Mouse (Mus musculus): ENCODE results near the gene Dll1. TPM values are rescaled to one million over a fixed set of nuclear protein-coding genes. Genes with fewer than 3 reads are reported as not detected.

Gene Dll1
- total and polyA plus RNA-seq, 2 experiments from 2014 or later, result 11.6 to 20.9 TPM

DNA sequence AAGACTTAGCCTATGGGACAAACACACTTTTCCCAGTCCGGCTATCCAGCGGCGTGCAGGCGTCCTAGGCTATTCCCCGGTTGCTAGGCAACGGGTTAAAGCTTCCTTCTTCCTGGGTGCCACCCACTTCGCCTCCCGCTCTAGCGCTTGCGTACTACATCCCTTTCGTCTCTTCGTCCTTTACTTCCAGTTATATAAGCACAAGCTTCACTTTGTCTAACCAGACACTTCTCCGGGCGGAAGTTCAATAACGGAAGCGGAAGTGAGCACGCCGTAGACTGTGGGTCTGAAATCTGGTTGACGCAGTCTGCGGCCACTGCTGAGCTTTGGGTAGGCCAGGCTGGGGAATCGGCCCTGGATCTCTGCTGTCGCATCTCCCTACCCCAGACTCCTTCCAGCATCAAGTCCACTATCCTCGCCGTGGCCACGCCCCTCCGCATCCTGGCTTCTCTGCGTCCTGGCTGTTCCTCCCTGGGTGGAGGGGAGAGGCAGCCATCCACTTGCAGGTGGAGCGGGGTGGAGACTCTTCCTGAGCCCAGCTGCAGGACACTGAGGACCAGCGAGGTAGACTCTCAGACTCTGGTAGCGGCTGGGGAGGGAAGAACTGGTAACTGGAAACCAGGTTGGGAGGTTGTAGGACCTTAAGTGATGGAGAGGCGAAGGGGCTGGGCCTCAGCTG, 19.5 kb upstream of the Dll1 start, which contains the start of gene Fam120b:
Fam120b (plus strand) TSS at position 206 of the 679 bp plus-strand sequence.
- 1% methylated on average over 31 of the region's 31 CpGs for WGBS
- H3K36me3 ChIP-seq (ENCODE audit: insufficient read depth, low read length), result no peaks in the 10 kb centered on the region
- ATAC-seq (ENCODE audit: low FRiP score), result peak; percentile 96
- H3K27ac ChIP-seq (ENCODE audit: low read depth, low read length), result peak within 1 kb of the TSS; percentile 93
- no peaks in the 10 kb centered on the region for H3K27me3 ChIP-seq (ENCODE audit: insufficient read depth, low read length)
- no peaks in the 10 kb centered on the region for H3K9me3 ChIP-seq (ENCODE audit: low read length)
- H3K9ac ChIP-seq (replicated peaks; ENCODE audit: low read length, poor library complexity, severe bottlenecking), result peak within 1 kb of the TSS; percentile 99
- DNase-seq (ENCODE audit: low spot score), result peak; percentile 98
- no peak for TF ChIP-seq CTCF (IDR thresholded peaks at IDR 0.05)
- H3K4me1 ChIP-seq (ENCODE audit: insufficient read depth, low read length), result peaks cover 10% of the 10 kb centered on the region; the same call in 1 of the 2 replicates
- H3K4me2 ChIP-seq (ENCODE audit: low read depth, low read length, poor library complexity, severe bottlenecking), result peak within 1 kb of the TSS; percentile 92
- H3K4me3 ChIP-seq (ENCODE audit: low read depth, low read length), result peak within 1 kb of the TSS; percentile 84

DNA sequence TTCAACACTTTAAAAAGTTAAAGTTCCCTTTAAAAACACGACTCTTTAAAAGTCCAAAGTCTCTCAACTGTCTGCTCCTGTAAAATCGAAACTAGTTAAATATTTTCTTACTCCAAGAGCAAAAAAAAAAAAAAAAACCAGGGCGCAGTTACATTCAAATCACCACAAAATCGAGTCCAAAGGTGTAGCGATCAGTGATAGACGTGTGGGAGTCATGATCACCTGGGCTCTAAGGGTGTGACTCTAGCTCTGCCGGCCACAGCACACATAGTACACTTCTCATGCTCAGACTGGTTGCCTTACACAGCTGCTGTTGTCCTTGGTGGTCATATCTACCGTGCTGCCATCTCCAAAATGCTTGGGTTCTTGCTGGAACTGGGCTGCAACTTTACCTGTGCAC, 12.7 kb upstream of the Dll1 start:
- Histone ChIP-seq H3K27ac (ENCODE audit: low read depth, low read length) (no peak overlapping the region), H3K9me3 (ENCODE audit: low read length) (no peaks in the 10 kb centered on the region), H3K36me3 (ENCODE audit: insufficient read depth, low read length) (no peaks in the 10 kb centered on the region), H3K27me3 (ENCODE audit: insufficient read depth, low read length) (0 out of 2 replicates have a peak, but pooled peaks cover 3% of the 10 kb centered on the region), H3K4me1 (ENCODE audit: insufficient read depth, low read length) (no peaks in the 10 kb centered on the region), H3K4me3 (ENCODE audit: low read depth, low read length) (no peak overlapping the region), H3K9ac (replicated peaks; ENCODE audit: low read length, poor library complexity, severe bottlenecking) (no peak overlapping the region), H3K4me2 (ENCODE audit: low read depth, low read length, poor library complexity, severe bottlenecking) (no peak overlapping the region)
- 82% methylated on average over 8 of the region's 8 CpGs for WGBS
- ATAC-seq (ENCODE audit: low FRiP score), result no peak
- DNase-seq (ENCODE audit: low spot score), result no peak
- no peak for TF ChIP-seq CTCF (IDR thresholded peaks at IDR 0.05)

- H3K4me3 ChIP-seq (ENCODE audit: low read depth, low read length), result no peak overlapping the region
- no peak for TF ChIP-seq CTCF (IDR thresholded peaks at IDR 0.05)
- H3K27ac ChIP-seq (ENCODE audit: low read depth, low read length), result no peak overlapping the region
- ATAC-seq (ENCODE audit: low FRiP score) (no peak), DNase-seq (ENCODE audit: low spot score) (no peak)
- 0 out of 2 replicates have a peak, but pooled peaks cover 3% of the 10 kb centered on the region for H3K27me3 ChIP-seq (ENCODE audit: insufficient read depth, low read length)
- WGBS, result 75% methylated on average over 4 of the region's 4 CpGs
- no peak overlapping the region for H3K4me2 ChIP-seq (ENCODE audit: low read depth, low read length, poor library complexity, severe bottlenecking)
- no peaks in the 10 kb centered on the region for H3K9me3 ChIP-seq (ENCODE audit: low read length)
- H3K9ac ChIP-seq (replicated peaks; ENCODE audit: low read length, poor library complexity, severe bottlenecking), result no peak overlapping the region
- H3K36me3 ChIP-seq (ENCODE audit: insufficient read depth, low read length), result no peaks in the 10 kb centered on the region
- H3K4me1 ChIP-seq (ENCODE audit: insufficient read depth, low read length), result no peaks in the 10 kb centered on the region
Measured at GRCm38 (mm10) chr17:15388892-15389291, 12.2 kb upstream of the Dll1 start.

DNA sequence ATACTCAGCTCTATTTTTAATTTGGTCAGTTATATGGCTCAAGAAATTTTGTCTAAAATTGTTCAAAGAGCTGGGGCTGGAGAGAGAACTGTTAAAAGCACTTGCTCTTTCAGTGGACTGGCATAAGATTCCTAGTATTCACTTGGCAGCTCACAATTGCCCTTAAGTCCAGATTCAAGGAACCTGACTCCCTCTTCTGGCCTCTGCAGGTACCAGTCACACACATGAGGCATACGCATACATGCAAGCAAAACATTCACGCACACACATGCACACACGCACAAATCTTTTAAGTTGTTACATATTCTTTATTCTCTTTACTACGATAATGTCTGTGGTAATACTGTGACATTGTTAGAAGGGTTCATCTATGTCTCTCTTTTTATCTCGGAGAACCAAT, 6.7 kb upstream of the Dll1 start:
- H3K9me3 ChIP-seq (ENCODE audit: low read length), result no peaks in the 10 kb centered on the region
- H3K9ac ChIP-seq (replicated peaks; ENCODE audit: low read length, poor library complexity, severe bottlenecking), result no peak overlapping the region
- H3K4me1 ChIP-seq (ENCODE audit: insufficient read depth, low read length), result peaks cover 13% of the 10 kb centered on the region
- H3K27ac ChIP-seq (ENCODE audit: low read depth, low read length), result no peak overlapping the region
- ATAC-seq (ENCODE audit: low FRiP score) (no peak), DNase-seq (ENCODE audit: low spot score) (no peak)
- H3K36me3 ChIP-seq (ENCODE audit: insufficient read depth, low read length), result no peaks in the 10 kb centered on the region
- H3K4me2 ChIP-seq (ENCODE audit: low read depth, low read length, poor library complexity, severe bottlenecking), result no peak overlapping the region
- H3K4me3 ChIP-seq (ENCODE audit: low read depth, low read length), result no peak overlapping the region
- 0 out of 2 replicates have a peak, but pooled peaks cover 7% of the 10 kb centered on the region for H3K27me3 ChIP-seq (ENCODE audit: insufficient read depth, low read length)
- 97% methylated on average over 5 of the region's 5 CpGs for WGBS
- TF ChIP-seq CTCF (IDR thresholded peaks at IDR 0.05), result no peak

DNA sequence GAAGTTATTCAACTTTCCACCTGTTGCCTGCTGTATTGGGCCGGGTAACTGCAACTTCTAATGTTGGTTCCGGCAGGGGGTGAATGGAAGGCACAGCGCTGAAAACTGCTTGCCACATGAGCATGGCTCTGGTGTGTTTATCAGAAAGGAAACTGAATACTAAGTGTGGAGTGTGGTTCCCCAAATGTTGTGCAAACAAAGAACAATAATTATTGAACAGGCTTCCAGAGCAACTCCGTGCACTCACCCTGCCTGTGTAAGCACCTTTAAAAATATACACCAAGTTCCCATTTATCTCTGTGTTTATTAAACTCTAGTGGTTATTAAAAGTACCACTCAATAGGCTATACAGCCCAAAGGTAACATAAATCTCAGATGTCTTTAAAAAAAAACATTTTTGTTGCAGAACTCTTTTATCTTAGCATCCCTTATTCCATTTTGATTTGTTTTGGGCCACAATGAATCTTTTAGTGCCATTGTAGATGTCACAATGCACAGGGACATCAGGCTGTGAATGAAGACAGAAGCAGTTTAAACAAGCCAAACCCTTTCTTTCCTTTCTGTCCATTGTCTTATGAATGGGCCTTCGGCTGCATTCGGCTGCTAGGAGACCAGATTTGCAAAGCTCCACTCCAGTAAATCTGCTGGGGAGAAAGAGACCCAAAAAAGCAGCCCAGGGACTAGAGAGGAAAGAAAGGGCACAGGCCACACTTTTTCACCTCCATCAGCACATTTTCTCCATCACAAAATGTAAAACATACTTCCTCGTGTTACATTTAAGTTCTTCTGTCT, 5.4 kb upstream of the Dll1 start:
- 15% methylated on average over 7 of the region's 7 CpGs for WGBS
- ATAC-seq (ENCODE audit: low FRiP score), result no peak
- no peak for DNase-seq (ENCODE audit: low spot score)

More for the DNA sequence above, 5.4 kb upstream of the Dll1 start:
- Histone ChIP-seq H3K27ac (ENCODE audit: low read depth, low read length) (no peak overlapping the region), H3K9ac (replicated peaks; ENCODE audit: low read length, poor library complexity, severe bottlenecking) (no peak overlapping the region), H3K4me3 (ENCODE audit: low read depth, low read length) (no peak overlapping the region), H3K4me1 (ENCODE audit: insufficient read depth, low read length) (peaks cover 13% of the 10 kb centered on the region), H3K4me2 (ENCODE audit: low read depth, low read length, poor library complexity, severe bottlenecking) (no peak overlapping the region), H3K9me3 (ENCODE audit: low read length) (no peaks in the 10 kb centered on the region), H3K27me3 (ENCODE audit: insufficient read depth, low read length) (0 out of 2 replicates have a peak, but pooled peaks cover 7% of the 10 kb centered on the region), H3K36me3 (ENCODE audit: insufficient read depth, low read length) (no peaks in the 10 kb centered on the region)
- no peak for TF ChIP-seq CTCF (IDR thresholded peaks at IDR 0.05)

All from midbrain, postnatal 0 days (tissue).